Mouse (Mus musculus): ENCODE measurements at regions not wholly inside any gene's neighbourhood (a gene's known extent, or its start where the extent isn't known, plus 50 kb on each side); places are given as distances from the start of the nearest gene placed in this dataset.
A peak's percentile ranks its signal among the peaks of the same experiment; 100 is the strongest.

- DNase-seq (ENCODE audit: inconsistent ontology term) = no peak
Measured at GRCm38 (mm10) chr12:16062689-16063088, 246.0 kb upstream of the Trib2 start.

- peak; percentile 59 for DNase-seq (ENCODE audit: inconsistent ontology term)
Measured at GRCm38 (mm10) chr12:16060461-16060860, 243.7 kb upstream of the Trib2 start.

- DNase-seq (ENCODE audit: inconsistent ontology term) = no peak
Measured at GRCm38 (mm10) chr12:16058255-16058654, 241.5 kb upstream of the Trib2 start.

GRCm38 (mm10) chr12:16056831-16057230, 240.1 kb upstream of the Trib2 start:
- DNase-seq (ENCODE audit: inconsistent ontology term) = no peak

- no peak for DNase-seq (ENCODE audit: inconsistent ontology term)
Measured at GRCm38 (mm10) chr12:16056216-16056615, 239.5 kb upstream of the Trib2 start.

- DNase-seq (ENCODE audit: inconsistent ontology term) = no peak
Measured at GRCm38 (mm10) chr12:16054591-16054990, 237.9 kb upstream of the Trib2 start.

- peak; percentile 10 for DNase-seq (ENCODE audit: inconsistent ontology term)
Measured at GRCm38 (mm10) chr12:16053735-16054134, 237.0 kb upstream of the Trib2 start.

- no peak for DNase-seq (ENCODE audit: inconsistent ontology term)
Measured at GRCm38 (mm10) chr12:16052998-16053397, 236.3 kb upstream of the Trib2 start.

GRCm38 (mm10) chr12:16052353-16052752, 235.6 kb upstream of the Trib2 start:
- DNase-seq (ENCODE audit: inconsistent ontology term) = no peak

GRCm38 (mm10) chr12:16051439-16051838, 234.7 kb upstream of the Trib2 start:
- no peak for DNase-seq (ENCODE audit: inconsistent ontology term)

GRCm38 (mm10) chr12:16049545-16049944, 232.8 kb upstream of the Trib2 start:
- DNase-seq (ENCODE audit: inconsistent ontology term) = no peak

GRCm38 (mm10) chr12:16046643-16047042, 229.9 kb upstream of the Trib2 start:
- DNase-seq (ENCODE audit: inconsistent ontology term) = no peak

- DNase-seq (ENCODE audit: inconsistent ontology term) = peak; percentile 5
Measured at GRCm38 (mm10) chr12:16045791-16046494, 229.2 kb upstream of the Trib2 start.

- DNase-seq (ENCODE audit: inconsistent ontology term) = no peak
Measured at GRCm38 (mm10) chr12:16043466-16044214, 226.9 kb upstream of the Trib2 start.

- DNase-seq (ENCODE audit: inconsistent ontology term) = no peak
Measured at GRCm38 (mm10) chr12:16042362-16042761, 225.6 kb upstream of the Trib2 start.

GRCm38 (mm10) chr12:16041129-16041528, 224.4 kb upstream of the Trib2 start:
- no peak for DNase-seq (ENCODE audit: inconsistent ontology term)

GRCm38 (mm10) chr12:16035551-16035950, 218.8 kb upstream of the Trib2 start:
- no peak for DNase-seq (ENCODE audit: inconsistent ontology term)

- peak; percentile 68 for DNase-seq (ENCODE audit: inconsistent ontology term)
Measured at GRCm38 (mm10) chr12:16034691-16035515, 218.2 kb upstream of the Trib2 start.

- no peak for DNase-seq (ENCODE audit: inconsistent ontology term)
Measured at GRCm38 (mm10) chr12:16026654-16027053, 209.9 kb upstream of the Trib2 start.

GRCm38 (mm10) chr12:16023273-16023672, 206.6 kb upstream of the Trib2 start:
- no peak for DNase-seq (ENCODE audit: inconsistent ontology term)

GRCm38 (mm10) chr12:16021202-16021821, 204.6 kb upstream of the Trib2 start:
- DNase-seq (ENCODE audit: inconsistent ontology term) = peak; percentile 20

- no peak for DNase-seq (ENCODE audit: inconsistent ontology term)
Measured at GRCm38 (mm10) chr12:16018237-16018636, 201.5 kb upstream of the Trib2 start.

All from Muller cell, postnatal 12 days (primary cell).